14 mouse cellular contexts compared by ENCODE assay signal in the genomic region with DNA sequence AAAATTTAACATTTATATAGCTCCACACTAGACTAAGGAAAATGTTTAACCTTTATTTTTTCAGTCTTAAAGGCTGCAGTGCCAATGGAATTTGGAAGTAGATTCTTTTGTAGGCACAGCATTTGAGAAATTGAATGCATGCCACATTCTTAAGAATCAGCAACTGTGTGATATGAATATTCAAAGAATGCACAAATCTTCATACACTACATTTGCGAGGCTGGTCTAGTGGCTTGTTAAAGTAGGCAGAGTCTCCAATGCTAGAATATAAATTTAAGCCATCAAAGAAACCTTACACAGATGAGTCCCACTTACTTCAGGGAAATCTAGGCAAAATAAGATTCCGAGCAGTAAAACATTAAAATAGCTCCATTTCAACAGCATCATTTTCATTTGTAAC.
A peak's percentile ranks its signal among the peaks of the same experiment; 100 is the strongest.
DNase-seq lines count a peak whose midpoint lies in the region; TF ChIP-seq lines count a peak whose summit lies in the region.
"Had no signal": no experiment of that assay in that cellular context is flagged by ENCODE, and none has a peak within 500 bp of the region (broad histone marks: within the 10 kb centered on the region; RNA-seq: fewer than 3 reads in every experiment).

No protein-coding gene starts in this region.

- no peak for TF ChIP-seq POLR2A in brain, embryonic 14.5 days (IDR thresholded peaks at IDR 0.05; ENCODE audit: borderline replicate concordance, extremely low read depth, insufficient read depth, insufficient read length, poor library complexity, severe bottlenecking)

- no peak for TF ChIP-seq CTCF in brain, embryonic 14.5 days (IDR thresholded peaks at IDR 0.05; ENCODE audit: borderline replicate concordance, extremely low read depth, insufficient read depth, insufficient read length)

- peak; percentile 2 for DNase-seq in layer of hippocampus, adult 11-12 months (ENCODE audit: low spot score)
- no peak for DNase-seq in layer of hippocampus, adult 9-11 months
- peak; percentile 6 to 85 for DNase-seq in left cerebral cortex, postnatal 25 days (ENCODE audit: low spot score in 2 of 2)
- no peak for DNase-seq in left cerebral cortex, postnatal 4 days
- peak; percentile 2 for DNase-seq in brain, embryonic 14.5 days (ENCODE audit: low read depth)
- DNase-seq in heart, adult 18-20 months: no peak
- DNase-seq: adrenal gland, adult 2 months; B cell, adult 2 months; cerebellum, adult 11-12 months; cerebellum, adult 9-11 months; gastrocnemius, postnatal 14 days; kidney, adult 18-20 months; kidney, postnatal 25 days; retina, postnatal 1 day had no signal

- intact Hi-C loops in left cerebral cortex, postnatal 25 days (cut with DNase I): no loop called here
- intact Hi-C loops in left cerebral cortex, postnatal 4 days (cut with DNase I): no loop called here

Comparison
In these comparisons a context has a peak if more than half of its experiments do, and no peak if none do; other contexts are left out.
1. DNase-seq: peak in layer of hippocampus, adult 11-12 months (single experiment), left cerebral cortex, postnatal 25 days (2 of 2) and brain, embryonic 14.5 days (single experiment); none in layer of hippocampus, adult 9-11 months (single experiment), left cerebral cortex, postnatal 4 days (single experiment) and heart, adult 18-20 months (0 of 2).